Mouse (Mus musculus) frontal cortex, adult 2 months (tissue): ENCODE measurements around the gene Vezf1. TPM values are rescaled to one million over a fixed set of nuclear protein-coding genes. Genes with fewer than 3 reads are reported as not detected.
"Not testable (repeated sequence)": the region's sequence is repeated elsewhere in the genome, so short reads cannot be mapped to it uniquely, and the experiment has no call there.

Experiments used
- DNase-seq, 2 experiments: peaks; one replicate each; pipeline ENCODE4 v3.0.0; 2022; ENCODE audit warnings: low spot score in 1 of 2; ENCODE audit errors: extremely low spot score in 1 of 2
- polyA plus RNA-seq: library from polyadenylated mRNA; depleted of rRNA; stranded (reverse); fragments of >200 nt; gene quantifications from 2 replicates; pipeline ENCODE4 v1.2.3, GENCODE M21; 2012; rRNA removed

Vezf1 gene
- polyA plus RNA-seq = 23.2 and 24.3 TPM in 2 replicates

- DNase-seq = peak in 1 of 2 experiments; percentile 67
Measured at GRCm38 (mm10) chr11:88067586-88068410, at the start of gene Vezf1. Vezf1 (plus strand) TSS chr11:88068279.

- no peak for DNase-seq
Measured at GRCm38 (mm10) chr11:88023933-88024332, 44.1 kb upstream of the Vezf1 start.

- DNase-seq = no peak
Measured at GRCm38 (mm10) chr11:88027391-88028035, 40.6 kb upstream of the Vezf1 start.

- DNase-seq = peak; percentile 50 to 73
Measured at GRCm38 (mm10) chr11:88028193-88028684, 39.8 kb upstream of the Vezf1 start.

- no peak for DNase-seq
Measured at GRCm38 (mm10) chr11:88030219-88030618, 37.9 kb upstream of the Vezf1 start.

GRCm38 (mm10) chr11:88030836-88031235 lies 37.2 kb upstream of the Vezf1 start:
- no peak for DNase-seq

- DNase-seq = no peak
Measured at GRCm38 (mm10) chr11:88031753-88032152, 36.3 kb upstream of the Vezf1 start.

- no peak for DNase-seq
Measured at GRCm38 (mm10) chr11:88035970-88036369, 32.1 kb upstream of the Vezf1 start.

- no peak for DNase-seq
Measured at GRCm38 (mm10) chr11:88036761-88037251, 31.3 kb upstream of the Vezf1 start.

GRCm38 (mm10) chr11:88037386-88037785 lies 30.7 kb upstream of the Vezf1 start:
- DNase-seq = no peak

GRCm38 (mm10) chr11:88039066-88039465 lies 29.0 kb upstream of the Vezf1 start:
- no peak for DNase-seq

GRCm38 (mm10) chr11:88044314-88044713 lies 23.8 kb upstream of the Vezf1 start:
- DNase-seq = no peak

GRCm38 (mm10) chr11:88045159-88045558 lies 22.9 kb upstream of the Vezf1 start:
- DNase-seq = not testable (repeated sequence)

- no peak for DNase-seq
Measured at GRCm38 (mm10) chr11:88045878-88046277, 22.2 kb upstream of the Vezf1 start.

- DNase-seq = no peak
Measured at GRCm38 (mm10) chr11:88046323-88046937, 21.6 kb upstream of the Vezf1 start.

GRCm38 (mm10) chr11:88046944-88047794 lies 20.9 kb upstream of the Vezf1 start, which contains the start of gene Srsf1:
Srsf1 (plus strand) TSS chr11:88047373.
- DNase-seq = peak; percentile 93 to 97

GRCm38 (mm10) chr11:88047871-88048531 lies 20.1 kb upstream of the Vezf1 start:
- peak in 1 of 2 experiments; percentile 74 for DNase-seq

GRCm38 (mm10) chr11:88048961-88049670 lies 19.0 kb upstream of the Vezf1 start:
- DNase-seq = no peak

GRCm38 (mm10) chr11:88049732-88050131 lies 18.3 kb upstream of the Vezf1 start:
- no peak for DNase-seq
